Mouse (Mus musculus) limb, embryonic 12.5 days (tissue): Measurements from ENCODE around the gene Csdc2. TPM values are rescaled to one million over a fixed set of nuclear protein-coding genes. Genes with fewer than 3 reads are reported as not detected.
A peak's percentile ranks its signal among the peaks of the same experiment; 100 is the strongest.
"Not testable (repeated sequence)": the region's sequence is repeated elsewhere in the genome, so short reads cannot be mapped to it uniquely, and the experiment has no call there.

Experiments
- ATAC-seq: fragments of 200-750 bp; cut with Nextera tagmentation; 2 replicates; pipeline ENCODE4 v1.8.0; 2017; ENCODE audit warnings: low read depth, moderate TSS enrichment; ENCODE audit not compliant: insufficient number of reproducible peaks, insufficient read depth, low FRiP score, low TSS enrichment
- H3K27ac ChIP-seq: fragments of 300-500 bp; sonication (generic); 2 replicates; pipeline ENCODE4 v1.5.1; 2016; ENCODE audit warnings: mild to moderate bottlenecking, moderate library complexity
- H3K27me3 ChIP-seq: fragments of 300-500 bp; sonication (generic); 2 replicates; pipeline ENCODE4 v1.6.1; 2016; ENCODE audit warnings: mild to moderate bottlenecking, moderate library complexity
- H3K36me3 ChIP-seq: fragments of 300-500 bp; sonication (generic); 2 replicates; pipeline ENCODE4 v1.6.1; 2016; ENCODE audit warnings: mild to moderate bottlenecking, moderate library complexity
- H3K4me1 ChIP-seq: fragments of 300-500 bp; sonication (generic); replicated peaks from 2 replicates; pipeline ENCODE4 v1.6.1; 2016
- H3K4me2 ChIP-seq: fragments of 300-500 bp; sonication (generic); 2 replicates; pipeline ENCODE4 v1.6.1; 2016; ENCODE audit warnings: mild to moderate bottlenecking, moderate library complexity
- H3K4me3 ChIP-seq: fragments of 300-500 bp; sonication (generic); replicated peaks from 2 replicates; pipeline ENCODE4 v1.5.1; 2016; ENCODE audit warnings: mild to moderate bottlenecking
- H3K9ac ChIP-seq: fragments of 300-500 bp; sonication (generic); replicated peaks from 2 replicates; pipeline ENCODE4 v1.6.1; 2016; ENCODE audit warnings: mild to moderate bottlenecking, moderate library complexity
- H3K9me3 ChIP-seq: fragments of 300-500 bp; sonication (generic); 2 replicates; pipeline ENCODE4 v1.6.1; 2016; ENCODE audit warnings: mild to moderate bottlenecking, moderate library complexity
- WGBS: fragments of 180-500 bp; shearing (Covaris S2); methylation state at CpG from one replicate; pipeline ENCODE4 v1.1.7; 2016; 5-methylcytosine and 5-hydroxymethylcytosine counted together
- polyA plus RNA-seq: library from polyadenylated mRNA; unstranded; fragments of >200 nt; fragmentation: Nextera tagmentation; extraction: Ambion mirVana; gene quantifications from 2 replicates; pipeline ENCODE4 v1.2.1, GENCODE M21; 2016

The Csdc2 gene
- polyA plus RNA-seq, 1 experiment from 2014 or later: 7.9 TPM

DNA sequence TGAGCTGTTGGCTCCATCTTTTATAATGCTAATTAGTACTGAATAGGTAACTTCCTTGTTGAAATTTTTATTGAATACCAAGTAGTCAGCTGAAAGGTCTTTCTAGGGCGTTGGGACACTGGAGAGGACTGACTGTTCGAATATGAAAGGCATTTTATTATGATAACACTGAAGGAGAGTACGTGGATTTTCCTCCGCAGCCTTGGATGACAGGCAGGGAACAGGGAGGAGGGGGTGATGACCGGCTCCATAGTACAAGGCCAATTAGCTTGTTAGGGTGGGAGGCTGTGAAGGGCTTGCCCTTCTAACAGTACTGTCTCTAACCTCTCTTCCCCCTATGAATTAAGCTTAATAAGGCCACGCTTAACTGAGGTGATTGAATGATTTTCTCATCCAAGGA is 33.1 kb downstream of the Csdc2 start:
- H3K27me3 ChIP-seq, H3K4me2 ChIP-seq, ATAC-seq, H3K9ac ChIP-seq, H3K36me3 ChIP-seq, H3K4me1 ChIP-seq, H3K27ac ChIP-seq, H3K4me3 ChIP-seq: not testable (repeated sequence)
- peaks cover 10% of the 10 kb centered on the region for H3K9me3 ChIP-seq
- 78% methylated on average over 6 of the region's 6 CpGs for WGBS

DNA sequence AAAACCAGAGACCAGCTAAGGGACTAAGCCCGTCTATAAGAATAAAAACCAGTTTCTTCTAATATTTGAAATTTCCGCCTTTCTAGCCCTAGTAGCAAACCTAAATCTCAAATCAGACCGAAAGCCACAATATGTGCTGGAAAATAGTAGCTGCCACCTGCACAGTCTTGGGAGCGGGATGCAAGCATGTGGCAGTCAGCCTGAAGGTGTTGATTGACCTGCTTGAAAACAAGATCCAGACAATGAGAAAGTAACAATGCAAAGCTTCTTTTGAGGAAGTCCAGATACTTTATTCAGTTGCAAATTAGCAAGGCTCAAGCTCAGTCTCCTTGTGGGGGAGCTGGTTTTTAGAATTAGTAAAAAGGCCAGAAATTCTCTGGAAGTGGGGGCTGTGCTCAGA is 33.9 kb downstream of the Csdc2 start:
- H3K4me1 ChIP-seq, H3K9ac ChIP-seq, H3K27ac ChIP-seq, ATAC-seq, H3K27me3 ChIP-seq, H3K36me3 ChIP-seq, H3K4me2 ChIP-seq, H3K4me3 ChIP-seq: not testable (repeated sequence)
- H3K9me3 ChIP-seq: peaks cover 10% of the 10 kb centered on the region
- WGBS: 88% methylated on average over 4 of the region's 4 CpGs

DNA sequence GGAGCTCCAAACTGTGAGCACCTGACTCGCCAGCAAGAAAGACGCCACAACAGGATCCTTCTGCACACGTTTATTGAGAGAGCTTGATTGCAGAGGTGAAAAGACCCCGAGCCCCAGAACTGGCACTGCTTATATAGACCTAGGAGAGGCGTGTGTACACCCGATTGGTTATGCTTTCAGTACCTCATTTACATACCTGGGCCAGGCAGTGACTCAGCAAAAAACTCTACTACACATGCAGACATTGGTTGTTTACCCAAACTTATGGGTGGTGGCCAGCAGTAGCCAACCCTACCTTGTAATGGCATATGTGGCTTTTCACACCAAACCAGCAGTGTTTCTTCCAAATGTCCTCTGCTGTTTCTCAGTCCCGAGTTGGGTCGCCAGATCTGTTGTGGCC is 38.6 kb downstream of the Csdc2 start:
- H3K27me3 ChIP-seq, ATAC-seq, H3K4me2 ChIP-seq, H3K27ac ChIP-seq, H3K9ac ChIP-seq, H3K36me3 ChIP-seq, H3K4me1 ChIP-seq, H3K4me3 ChIP-seq: not testable (repeated sequence)
- H3K9me3 ChIP-seq: peaks cover 10% of the 10 kb centered on the region
- 91% methylated on average over 8 of the region's 8 CpGs for WGBS

DNA sequence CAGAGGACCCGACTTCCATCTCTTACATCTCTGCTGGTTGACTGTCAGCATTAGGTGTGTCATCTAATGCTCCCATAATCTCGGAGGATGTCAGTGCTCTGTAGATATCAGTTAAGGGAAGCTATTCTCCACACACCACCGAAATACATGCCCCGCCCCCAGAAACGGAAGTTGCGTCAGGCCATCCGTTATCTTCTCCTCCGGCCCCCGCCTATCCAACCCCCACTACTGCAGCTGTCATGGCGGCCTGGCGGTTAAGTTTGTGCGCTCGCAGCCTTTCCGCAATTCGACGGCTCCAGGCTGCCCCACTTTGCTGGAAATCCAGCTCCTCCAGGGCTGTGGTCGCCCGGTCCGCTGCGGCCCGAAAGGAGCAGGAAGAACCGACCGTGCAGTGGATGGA is 43.8 kb downstream of the Csdc2 start, which contains the start of gene 1700029P11Rik:
Gene 1700029P11Rik (plus strand): TSS at position 220 of the 400 bp plus-strand sequence.
- Histone ChIP-seq H3K27ac (no peak within 1 kb of the TSS), H3K9ac (no peak within 1 kb of the TSS), H3K9me3 (no peaks in the 10 kb centered on the region), H3K4me3 (no peak within 1 kb of the TSS), H3K27me3 (no peaks in the 10 kb centered on the region), H3K4me1 (no peaks in the 10 kb centered on the region), H3K36me3 (no peaks in the 10 kb centered on the region), H3K4me2 (no peak within 1 kb of the TSS)
- no peak for ATAC-seq
- WGBS: 94% methylated on average over 23 of the region's 23 CpGs

DNA sequence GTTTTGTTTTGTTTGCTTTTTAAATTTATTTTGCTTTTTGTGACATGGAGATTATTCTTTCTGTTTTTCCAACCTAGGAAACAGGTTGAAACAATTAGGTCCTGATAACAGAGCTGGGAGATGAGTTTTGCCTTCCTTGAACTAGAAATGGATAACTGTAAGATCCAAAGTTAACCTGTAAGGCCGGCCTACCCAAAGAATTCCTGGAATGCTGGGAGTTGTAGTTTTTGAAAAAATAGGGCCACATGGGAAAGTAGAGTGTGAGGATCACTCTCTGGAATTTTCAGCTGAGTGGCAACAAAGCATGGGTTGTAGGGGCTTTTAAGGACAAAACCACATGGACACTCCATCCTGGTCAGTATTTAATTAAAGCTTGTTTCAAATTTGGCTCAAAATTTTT is 45.6 kb downstream of the Csdc2 start:
- H3K27ac ChIP-seq: no peak overlapping the region
- H3K4me3 ChIP-seq: no peak overlapping the region
- no peak for ATAC-seq
- no peak overlapping the region for H3K9ac ChIP-seq
- no peaks in the 10 kb centered on the region for H3K27me3 ChIP-seq
- H3K4me2 ChIP-seq: no peak overlapping the region
- 64% methylated on average over 1 of the region's 1 CpGs for WGBS
- H3K4me1 ChIP-seq: peaks cover 4% of the 10 kb centered on the region; the same call in 1 of the 2 replicates
- H3K9me3 ChIP-seq: no peaks in the 10 kb centered on the region
- H3K36me3 ChIP-seq: no peaks in the 10 kb centered on the region

DNA sequence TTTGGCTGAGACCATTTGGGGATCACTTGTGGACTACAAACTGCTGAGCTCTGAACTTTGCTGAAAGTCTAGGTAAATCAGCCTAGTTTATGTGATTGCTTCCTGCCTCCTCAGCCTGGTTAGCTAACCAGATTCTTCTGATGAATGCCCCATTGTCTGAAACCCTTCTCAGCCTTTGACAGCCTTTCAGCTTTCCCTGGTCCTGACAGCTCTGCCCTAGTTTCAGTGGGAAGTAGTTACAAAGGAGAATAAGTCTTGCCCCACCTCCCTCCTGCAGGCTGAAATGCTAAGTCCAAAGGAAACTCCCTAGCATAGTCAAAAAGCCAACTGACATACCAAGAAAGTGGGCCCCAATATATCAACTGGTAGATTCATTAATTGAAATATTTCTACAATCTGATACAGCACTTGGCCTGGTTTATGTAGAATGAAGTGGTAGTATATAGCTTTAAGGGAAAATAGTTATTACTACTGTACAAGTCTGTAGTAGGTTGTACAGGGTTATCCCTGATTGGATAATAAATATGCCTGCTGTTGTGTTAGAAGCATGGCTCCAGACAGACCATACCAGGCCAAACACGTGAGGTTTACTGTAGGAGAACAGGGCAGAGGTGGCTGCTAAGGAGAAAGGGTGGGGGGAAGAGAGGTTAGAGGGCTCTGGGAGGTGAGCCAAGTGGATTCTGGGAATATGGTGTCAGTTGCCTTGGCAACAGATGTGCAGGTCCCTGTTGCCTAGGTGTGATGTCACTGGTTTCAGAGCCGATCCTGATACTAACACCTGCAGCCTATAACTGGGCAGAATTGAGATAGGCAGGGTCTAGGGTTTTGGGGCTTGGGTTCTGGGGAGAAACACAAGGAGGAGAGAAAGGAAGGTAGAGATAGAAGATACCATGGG is 49.0 kb downstream of the Csdc2 start:
- H3K4me2 ChIP-seq: no peak overlapping the region
- H3K36me3 ChIP-seq: no peaks in the 10 kb centered on the region
- 61% methylated on average over 2 of the region's 2 CpGs for WGBS
- H3K27ac ChIP-seq: no peak overlapping the region
- ATAC-seq: no peak
- H3K9ac ChIP-seq: no peak overlapping the region
- no peaks in the 10 kb centered on the region for H3K27me3 ChIP-seq
- no peaks in the 10 kb centered on the region for H3K9me3 ChIP-seq
- H3K4me3 ChIP-seq: no peak overlapping the region
- peaks cover 7% of the 10 kb centered on the region; the same call in 1 of the 2 replicates for H3K4me1 ChIP-seq

DNA sequence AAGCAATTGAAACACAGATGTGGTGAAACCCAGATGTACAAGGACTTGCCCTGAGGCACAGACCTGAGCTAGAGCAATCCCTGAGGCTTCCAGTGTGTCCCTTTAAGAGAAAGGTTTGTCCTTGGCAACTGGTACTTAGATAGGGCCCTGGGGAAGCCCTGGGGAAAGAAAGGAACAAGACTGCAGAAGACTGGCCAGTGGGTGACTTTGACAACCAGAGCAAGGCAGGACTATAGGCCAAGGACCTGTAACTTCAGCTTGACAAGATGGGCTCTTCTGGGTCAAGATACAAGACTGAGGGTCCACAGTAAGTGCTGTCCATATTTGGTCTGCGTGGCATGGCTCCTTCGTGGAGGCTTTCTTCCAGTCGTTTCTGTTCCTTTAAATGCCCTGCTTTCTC is 51.1 kb downstream of the Csdc2 start, which contains the start of gene Xrcc6:
Gene Xrcc6 (plus strand): TSS at position 190 of the 400 bp plus-strand sequence.
- no peak for ATAC-seq
- Histone ChIP-seq H3K9ac (no peak within 1 kb of the TSS), H3K27ac (no peak within 1 kb of the TSS), H3K27me3 (no peaks in the 10 kb centered on the region), H3K4me1 (peaks cover 7% of the 10 kb centered on the region; the same call in 1 of the 2 replicates), H3K4me2 (no peak within 1 kb of the TSS), H3K9me3 (no peaks in the 10 kb centered on the region), H3K4me3 (no peak within 1 kb of the TSS), H3K36me3 (peaks cover 3% of the 10 kb centered on the region; the same call in 1 of the 2 replicates)
- 79% methylated on average over 3 of the region's 3 CpGs for WGBS

DNA sequence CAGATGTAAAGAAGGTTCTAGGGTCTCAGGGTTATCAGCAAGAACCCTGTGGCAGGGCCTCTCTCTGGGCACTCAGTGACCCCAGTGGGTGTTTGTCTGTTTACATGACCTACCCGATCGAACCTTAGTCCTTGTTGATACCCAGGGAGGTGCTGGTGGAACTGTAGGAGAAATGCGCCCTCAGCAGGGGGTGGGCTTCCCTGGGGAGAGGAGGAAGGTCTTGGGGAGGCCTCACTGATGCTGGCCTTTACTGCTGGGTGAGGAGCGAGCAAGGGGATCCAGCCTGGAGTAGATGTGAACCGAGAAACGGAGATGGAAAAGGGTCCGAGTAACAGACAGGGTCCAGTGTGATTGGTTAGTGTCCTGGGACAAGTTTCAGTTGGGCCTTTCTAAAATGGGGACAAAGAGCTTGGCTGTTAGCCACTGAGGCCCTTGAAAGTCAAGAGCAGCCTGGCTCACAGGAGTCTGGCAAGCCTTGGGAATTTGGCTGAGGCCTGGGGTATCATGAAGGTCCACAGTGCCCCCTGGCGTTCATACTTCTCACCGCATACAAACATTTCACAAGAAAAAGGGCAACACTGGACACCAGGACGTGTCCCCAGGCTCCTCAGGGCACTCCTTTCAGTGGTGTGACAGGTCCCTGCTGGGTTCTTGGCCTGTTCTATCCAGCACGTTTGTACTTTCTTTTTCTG is 53.0 kb downstream of the Csdc2 start:
- no peak overlapping the region for H3K27ac ChIP-seq
- H3K9ac ChIP-seq: no peak overlapping the region
- no peak overlapping the region for H3K4me3 ChIP-seq
- peak; percentile 59; the same call in 1 of the 2 replicates for ATAC-seq
- H3K27me3 ChIP-seq: no peaks in the 10 kb centered on the region
- no peaks in the 10 kb centered on the region for H3K9me3 ChIP-seq
- peaks cover 7% of the 10 kb centered on the region; the same call in 1 of the 2 replicates for H3K4me1 ChIP-seq
- H3K36me3 ChIP-seq: peaks cover 21% of the 10 kb centered on the region
- no peak overlapping the region for H3K4me2 ChIP-seq
- 50% methylated on average over 11 of the region's 11 CpGs for WGBS

DNA sequence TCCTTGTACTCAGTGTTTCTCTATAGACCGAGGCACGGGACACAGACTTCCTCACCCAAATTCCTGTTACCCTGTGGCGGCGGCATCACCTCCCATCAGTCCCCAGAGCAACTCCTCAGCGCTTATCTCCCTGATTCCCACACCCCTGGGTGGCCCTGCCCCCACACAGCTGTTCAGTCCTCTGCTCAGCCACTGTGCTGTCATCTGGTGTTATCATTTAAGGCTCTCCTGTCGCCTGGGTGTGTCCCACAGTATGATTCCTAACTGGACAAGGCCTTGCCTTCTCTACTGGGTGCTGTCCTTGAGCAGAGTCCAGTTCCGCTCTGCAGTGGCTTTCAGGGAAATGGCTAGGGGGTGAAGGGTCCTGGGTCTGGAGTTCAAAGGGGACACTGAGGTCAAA is 54.0 kb downstream of the Csdc2 start:
- Histone ChIP-seq H3K4me2 (no peak overlapping the region), H3K9ac (no peak overlapping the region), H3K27ac (no peak overlapping the region), H3K4me3 (no peak overlapping the region), H3K9me3 (no peaks in the 10 kb centered on the region), H3K4me1 (peaks cover 7% of the 10 kb centered on the region; the same call in 1 of the 2 replicates), H3K27me3 (no peaks in the 10 kb centered on the region), H3K36me3 (peaks cover 31% of the 10 kb centered on the region)
- 57% methylated on average over 7 of the region's 7 CpGs for WGBS
- no peak for ATAC-seq

DNA sequence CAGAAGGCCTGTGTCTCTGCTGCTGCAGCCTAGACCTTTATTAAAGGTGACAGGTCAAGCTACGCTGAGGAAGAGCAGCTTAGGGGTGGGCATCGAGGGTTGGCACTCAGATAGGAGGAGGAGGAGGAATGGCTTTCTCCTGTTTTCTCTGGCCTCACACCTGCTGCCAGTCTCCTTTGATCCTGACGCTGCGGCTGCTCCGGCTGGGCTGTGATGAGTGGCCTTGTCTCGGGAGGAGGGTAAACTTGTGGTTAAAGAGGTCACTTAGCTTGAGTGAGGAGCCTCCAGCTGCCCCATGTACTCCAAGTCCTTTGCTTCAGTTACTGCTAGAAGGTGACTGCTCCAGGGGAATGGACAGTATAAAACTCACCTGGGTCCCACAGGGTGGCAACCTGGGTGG is 57.4 kb downstream of the Csdc2 start:
- 71% methylated on average over 6 of the region's 6 CpGs for WGBS

More for the DNA sequence above, 57.4 kb downstream of the Csdc2 start:
- H3K27ac ChIP-seq: no peak overlapping the region
- no peak for ATAC-seq
- no peak overlapping the region for H3K4me2 ChIP-seq
- no peak overlapping the region for H3K4me3 ChIP-seq
- no peaks in the 10 kb centered on the region for H3K27me3 ChIP-seq
- H3K9ac ChIP-seq: no peak overlapping the region
- H3K9me3 ChIP-seq: no peaks in the 10 kb centered on the region
- peaks cover 3% of the 10 kb centered on the region; the same call in 1 of the 2 replicates for H3K4me1 ChIP-seq
- peaks cover 65% of the 10 kb centered on the region for H3K36me3 ChIP-seq
